9 mouse cellular contexts compared by ENCODE assay signal in the genomic region with DNA sequence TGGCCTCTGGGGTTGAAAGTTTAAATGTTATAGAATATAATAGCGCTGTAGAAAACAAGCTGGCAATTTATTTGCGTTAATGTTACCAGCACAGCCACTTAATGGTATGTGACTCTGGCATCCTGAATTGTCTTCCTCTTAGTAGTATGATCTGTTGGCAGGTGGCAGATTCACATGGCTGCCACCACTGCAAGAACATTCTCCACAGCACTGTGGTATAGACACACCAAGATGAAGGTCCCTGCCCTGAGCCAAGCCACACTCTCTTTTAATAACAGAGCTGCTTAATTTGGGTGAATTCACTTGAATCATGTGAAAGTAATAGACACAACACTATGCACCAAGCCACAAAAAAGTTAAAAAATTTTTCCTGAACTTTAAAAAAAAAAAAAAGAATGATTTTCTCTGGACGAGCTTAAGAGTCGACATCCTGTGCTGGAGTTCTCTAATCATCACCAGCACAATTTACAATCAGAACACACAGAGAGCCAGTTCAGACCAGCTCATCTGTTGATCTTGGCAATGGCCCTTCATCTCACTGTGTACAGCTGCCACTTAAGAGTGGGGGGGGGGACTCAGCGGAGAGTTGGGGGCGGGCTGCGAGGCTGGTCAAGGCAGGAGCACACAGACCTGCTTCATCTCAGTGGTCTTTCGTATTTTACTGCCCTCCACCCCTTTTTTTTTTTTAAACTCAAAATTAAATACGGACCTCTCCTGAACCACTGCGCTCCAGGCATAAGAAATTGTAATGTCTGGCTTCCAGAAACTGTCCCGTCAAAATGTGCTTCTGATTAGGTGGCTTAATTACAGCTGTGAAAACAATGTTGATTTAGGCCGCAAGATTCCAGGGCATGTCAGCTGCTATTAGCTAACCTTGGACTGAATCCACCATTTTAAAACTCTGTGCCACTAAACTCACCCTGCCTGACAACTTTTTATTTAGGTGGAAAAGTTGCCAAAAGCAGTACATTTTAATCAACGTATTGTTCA.
A peak's percentile ranks its signal among the peaks of the same experiment; 100 is the strongest.
DNase-seq lines count a peak whose midpoint lies in the region; ATAC-seq and TF ChIP-seq lines count a peak whose summit lies in the region.
"Had no signal": no experiment of that assay in that cellular context is flagged by ENCODE, and none has a peak within 500 bp of the region (broad histone marks: within the 10 kb centered on the region; RNA-seq: fewer than 3 reads in every experiment).

No protein-coding gene starts in this region.

- ATAC-seq in lung, embryonic 16.5 days (ENCODE audit: low read depth) = peak; percentile 88
- peak; percentile 61; the same call in 1 of the 2 replicates for ATAC-seq in intestine, embryonic 15.5 days
- ATAC-seq: Patski had no signal

- no peaks in the 10 kb centered on the region for H3K36me3 ChIP-seq in lung, embryonic 16.5 days (ENCODE audit: control insufficient read depth, insufficient read depth, low read length)
- H3K36me3 ChIP-seq in intestine, embryonic 15.5 days = no peaks in the 10 kb centered on the region
- no peaks in the 10 kb centered on the region for H3K36me3 ChIP-seq in myocyte (ENCODE audit: control insufficient read depth, insufficient read depth)

- H3K79me2 ChIP-seq in myocyte (ENCODE audit: control insufficient read depth, insufficient read depth) = no peaks in the 10 kb centered on the region

- H3ac ChIP-seq in myocyte (ENCODE audit: control insufficient read depth, insufficient read length) = no peak overlapping the region

- TF ChIP-seq POLR2A in lung, adult 2 months (IDR thresholded peaks at IDR 0.05; ENCODE audit: borderline replicate concordance, extremely low read depth, low read depth, low read length) = no peak
- TF ChIP-seq POLR2A in myocyte (IDR thresholded peaks at IDR 0.05; ENCODE audit: insufficient read length, low read depth) = no peak

- no peak overlapping the region for H3K9ac ChIP-seq in lung, embryonic 16.5 days (ENCODE audit: low read length)
- H3K9ac ChIP-seq in intestine, embryonic 15.5 days = no peak overlapping the region

- H3K9me3 ChIP-seq in lung, embryonic 16.5 days (ENCODE audit: control insufficient read depth, low read length) = no peaks in the 10 kb centered on the region
- H3K9me3 ChIP-seq in intestine, embryonic 15.5 days = no peaks in the 10 kb centered on the region

- H3K4me3 ChIP-seq in lung, embryonic 16.5 days (ENCODE audit: low read length) = no peak overlapping the region; the same call in 1 of the 2 replicates
- no peak overlapping the region for H3K4me3 ChIP-seq in lung, adult 2 months (replicated peaks; ENCODE audit: extremely low read depth, low read depth, low read length)
- H3K4me3 ChIP-seq in intestine, embryonic 15.5 days (replicated peaks) = no peak overlapping the region
- no peak overlapping the region for H3K4me3 ChIP-seq in myocyte

- no peak overlapping the region for H3K27ac ChIP-seq in lung, embryonic 16.5 days (ENCODE audit: low read length)
- H3K27ac ChIP-seq in intestine, embryonic 15.5 days = no peak overlapping the region

- peak overlapping the region; percentile 41 for H3K4me2 ChIP-seq in lung, embryonic 16.5 days (ENCODE audit: low read depth, low read length)
- no peak overlapping the region for H3K4me2 ChIP-seq in intestine, embryonic 15.5 days (replicated peaks)
- peak overlapping the region; percentile 49 for H3K4me2 ChIP-seq in myocyte (ENCODE audit: low read depth)

- peaks cover 2% of the 10 kb centered on the region; the same call in 1 of the 2 replicates for H3K4me1 ChIP-seq in lung, embryonic 16.5 days (replicated peaks; ENCODE audit: control insufficient read depth, insufficient read depth, low read length)
- H3K4me1 ChIP-seq in lung, adult 2 months (ENCODE audit: control insufficient read depth, insufficient read depth, low read length) = no peaks in the 10 kb centered on the region
- H3K4me1 ChIP-seq in intestine, embryonic 15.5 days (replicated peaks) = no peaks in the 10 kb centered on the region

- no peak for TF ChIP-seq CTCF in lung, adult 2 months (IDR thresholded peaks at IDR 0.05; ENCODE audit: insufficient read depth, low read length)

- 26% methylated on average over 13 of the region's 13 CpGs for WGBS in lung, embryonic 16.5 days
- WGBS in lung, adult 2 months = 46% methylated on average over 13 of the region's 13 CpGs
- WGBS in intestine, embryonic 15.5 days = 36% methylated on average over 13 of the region's 13 CpGs

- DNase-seq in lung, adult 2 months = no peak
- DNase-seq in forelimb bud, embryonic 11.5 days (ENCODE audit: low read depth, low spot score) = peak; percentile 86
- DNase-seq in urinary bladder, adult 2 months (ENCODE audit: low spot score) = no peak
- DNase-seq in T-cell, adult 2 months (ENCODE audit: low spot score) = no peak
- no peak for DNase-seq in cerebellum, adult 9-10 months

- no peaks in the 10 kb centered on the region for H3K27me3 ChIP-seq in lung, embryonic 16.5 days (ENCODE audit: control insufficient read depth, insufficient read depth, low read depth, low read length)
- no peaks in the 10 kb centered on the region for H3K27me3 ChIP-seq in intestine, embryonic 15.5 days (replicated peaks)
- no peaks in the 10 kb centered on the region for H3K27me3 ChIP-seq in myocyte (ENCODE audit: control insufficient read depth, insufficient read depth, insufficient read length)
- H3K27me3 ChIP-seq: Patski had no signal

TF ChIP-seq in myocyte, 11 proteins besides CTCF, POLR2A, EP300 and RAD21:
- TF ChIP-seq TCF12 (IDR thresholded peaks at IDR 0.05; ENCODE audit: insufficient read depth, poor library complexity, severe bottlenecking) (peak; percentile 84), MYOD1 (IDR thresholded peaks at IDR 0.05; ENCODE audit: control insufficient read depth in 1 of 3, insufficient read length in 2 of 3, low read depth in 2 of 3) (peak; percentile 44 to 86 (median 67)), SRF (IDR thresholded peaks at IDR 0.05; ENCODE audit: control insufficient read depth, insufficient read length, low read depth) (no peak), E2F4 (IDR thresholded peaks at IDR 0.05; ENCODE audit: insufficient read depth) (no peak), POLR2AphosphoS2 (IDR thresholded peaks at IDR 0.05; ENCODE audit: insufficient read length, low read depth) (no peak), TCF3 (IDR thresholded peaks at IDR 0.05; ENCODE audit: insufficient read length, low read depth) (peak; percentile 60), MAX (IDR thresholded peaks at IDR 0.05; ENCODE audit: low read depth) (no peak), CEBPB (IDR thresholded peaks at IDR 0.05; ENCODE audit: insufficient read depth, poor library complexity, severe bottlenecking) (peak; percentile 64), MYOG (IDR thresholded peaks at IDR 0.05; ENCODE audit: control insufficient read depth in 1 of 3, insufficient read depth in 1 of 3, insufficient read length in 2 of 3, low read depth in 2 of 3) (peak in 2 of 3 experiments; percentile 72 to 78)
